Mouse (Mus musculus) small intestine, adult 2 months (tissue): ENCODE measurements around the gene Cdh10. TPM values are rescaled to one million over a fixed set of nuclear protein-coding genes. Genes with fewer than 3 reads are reported as not detected.

Experiments used
- H3K27ac ChIP-seq: fragments of 200-500 bp; 2 replicates; pipeline ENCODE4 v1.5.1; 2012; ENCODE audit warnings: low read depth, low read length, control low read depth, inconsistent platforms; ENCODE audit not compliant: insufficient read depth
- H3K27me3 ChIP-seq: fragments of 200-500 bp; 2 replicates; pipeline ENCODE4 v1.6.1; 2012; ENCODE audit warnings: mild to moderate bottlenecking, moderate library complexity, low read length, inconsistent platforms; ENCODE audit not compliant: control insufficient read depth, insufficient read depth
- H3K36me3 ChIP-seq: fragments of 200-500 bp; 2 replicates; pipeline ENCODE4 v1.6.1; 2012; ENCODE audit warnings: mild to moderate bottlenecking, low read length, control low read depth, inconsistent platforms; ENCODE audit not compliant: control insufficient read depth, insufficient read depth
- H3K4me1 ChIP-seq: fragments of 200-500 bp; 2 replicates; pipeline ENCODE4 v1.6.1; 2012; ENCODE audit warnings: low read length, inconsistent platforms, mixed read lengths; ENCODE audit not compliant: control insufficient read depth, insufficient read depth, insufficient read length
- H3K4me3 ChIP-seq: fragments of 200-500 bp; 2 replicates; pipeline ENCODE4 v1.5.1; 2012; ENCODE audit warnings: low read depth, mild to moderate bottlenecking, control low read depth, inconsistent platforms, low read length, moderate library complexity
- CTCF ChIP-seq: fragments of 200-500 bp; IDR thresholded peaks from 2 replicates; pipeline ENCODE4 v1.5.1; 2012; ENCODE audit warnings: low read depth, mild to moderate bottlenecking, control low read depth, inconsistent platforms, low read length, moderate library complexity, mixed read lengths; ENCODE audit not compliant: insufficient replicate concordance, insufficient read length; ENCODE audit errors: extremely low read depth
- POLR2A ChIP-seq: fragments of 200-500 bp; IDR thresholded peaks from 2 replicates; pipeline ENCODE4 v1.6.1; 2012; ENCODE audit warnings: low read depth, mild to moderate bottlenecking, control low read depth, inconsistent platforms, low read length, moderate library complexity
- WGBS: fragments of 180-500 bp; shearing (Covaris S2); methylation state at CpG from one replicate; pipeline ENCODE4 v1.1.7; 2018; 5-methylcytosine and 5-hydroxymethylcytosine counted together
- polyA plus RNA-seq: library from polyadenylated mRNA; depleted of rRNA; stranded (reverse); fragments of >200 nt; gene quantifications from 2 replicates; pipeline ENCODE4 v1.2.3, GENCODE M21; 2012

Cdh10 gene
- polyA plus RNA-seq, 1 experiment, result not detected

- Histone ChIP-seq H3K36me3 (no peaks in the 10 kb centered on the region), H3K27me3 (no peaks in the 10 kb centered on the region), H3K4me3 (no peak overlapping the region), H3K4me1 (no peaks in the 10 kb centered on the region), H3K27ac (no peak overlapping the region)
- 89% methylated on average over 8 of the region's 8 CpGs for WGBS
- no peak for TF ChIP-seq CTCF
- TF ChIP-seq POLR2A, result no peak
Measured at GRCm38 (mm10) chr15:18890358-18890757, 71.6 kb downstream of the Cdh10 start.

DNA sequence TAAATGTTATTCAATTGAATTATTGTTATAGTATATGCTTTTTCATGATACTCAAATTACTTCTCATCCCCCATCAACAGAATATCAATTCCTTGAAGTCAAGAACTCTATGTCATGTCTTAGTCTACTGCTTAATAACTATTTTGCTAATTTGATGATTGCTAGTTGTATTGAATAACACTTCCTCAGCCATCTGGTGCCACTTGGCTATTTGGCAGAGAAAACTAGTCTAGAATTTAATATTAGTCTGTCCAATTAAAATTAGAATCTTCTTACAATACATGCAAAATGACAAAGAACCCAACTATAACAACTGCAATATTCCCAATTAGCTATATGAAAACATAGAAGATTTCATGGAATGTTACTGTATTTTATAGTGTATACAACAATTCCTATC is 82.0 kb downstream of the Cdh10 start:
- TF ChIP-seq CTCF (no peak), POLR2A (no peak)
- H3K4me3 ChIP-seq, result no peak overlapping the region
- H3K4me1 ChIP-seq, result no peaks in the 10 kb centered on the region

DNA sequence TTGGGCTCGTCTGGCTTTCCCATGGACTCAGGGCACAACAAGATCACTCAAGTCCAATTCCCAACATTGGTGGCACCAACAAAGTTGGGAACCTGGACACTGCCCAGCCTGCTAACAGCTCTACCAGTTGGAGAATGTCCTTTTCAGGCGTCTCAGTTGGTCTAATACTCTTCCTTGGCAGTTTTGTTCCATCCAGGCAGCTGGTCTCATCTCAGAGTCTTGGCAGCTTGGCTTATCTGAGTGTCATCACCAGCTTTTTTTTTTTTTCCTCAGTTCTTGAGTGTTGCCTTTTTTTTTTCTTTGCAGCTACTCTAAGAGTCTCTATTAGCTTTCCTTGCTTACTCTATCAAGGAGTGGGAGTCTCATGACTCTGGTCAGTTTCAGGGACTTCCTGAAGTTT is 85.4 kb downstream of the Cdh10 start:
- WGBS, result 82% methylated on average over 2 of the region's 2 CpGs
- H3K4me3 ChIP-seq, result no peak overlapping the region
- no peaks in the 10 kb centered on the region for H3K27me3 ChIP-seq
- no peaks in the 10 kb centered on the region for H3K4me1 ChIP-seq
- H3K36me3 ChIP-seq, result no peaks in the 10 kb centered on the region
- no peak overlapping the region for H3K27ac ChIP-seq
- TF ChIP-seq CTCF (no peak), POLR2A (no peak)

More for the DNA sequence above, 82.0 kb downstream of the Cdh10 start:
- no peaks in the 10 kb centered on the region for H3K27me3 ChIP-seq
- H3K27ac ChIP-seq, result no peak overlapping the region
- no peaks in the 10 kb centered on the region for H3K36me3 ChIP-seq

DNA sequence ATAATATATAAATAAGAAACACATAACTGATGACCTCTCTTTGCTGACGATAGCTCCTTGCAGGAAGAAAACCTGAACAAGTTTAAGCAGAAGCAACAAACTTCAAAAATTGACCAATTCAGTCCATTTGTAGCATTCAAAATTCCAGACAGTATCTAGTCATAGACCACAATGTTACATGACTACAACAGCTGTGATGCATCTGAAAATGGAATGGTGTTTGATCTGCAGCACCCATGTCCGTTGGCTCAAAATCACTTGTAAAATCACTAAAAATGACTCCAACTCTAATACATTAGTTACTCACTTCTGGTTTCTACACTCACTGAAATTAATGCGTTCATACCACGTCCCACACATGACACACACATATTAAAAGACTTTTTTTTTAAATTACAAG is 91.9 kb downstream of the Cdh10 start:
- Histone ChIP-seq H3K27me3 (no peaks in the 10 kb centered on the region), H3K4me3 (no peak overlapping the region), H3K36me3 (no peaks in the 10 kb centered on the region), H3K27ac (no peak overlapping the region), H3K4me1 (no peaks in the 10 kb centered on the region)
- 76% methylated on average over 4 of the region's 4 CpGs for WGBS
- TF ChIP-seq POLR2A (no peak), CTCF (no peak)

DNA sequence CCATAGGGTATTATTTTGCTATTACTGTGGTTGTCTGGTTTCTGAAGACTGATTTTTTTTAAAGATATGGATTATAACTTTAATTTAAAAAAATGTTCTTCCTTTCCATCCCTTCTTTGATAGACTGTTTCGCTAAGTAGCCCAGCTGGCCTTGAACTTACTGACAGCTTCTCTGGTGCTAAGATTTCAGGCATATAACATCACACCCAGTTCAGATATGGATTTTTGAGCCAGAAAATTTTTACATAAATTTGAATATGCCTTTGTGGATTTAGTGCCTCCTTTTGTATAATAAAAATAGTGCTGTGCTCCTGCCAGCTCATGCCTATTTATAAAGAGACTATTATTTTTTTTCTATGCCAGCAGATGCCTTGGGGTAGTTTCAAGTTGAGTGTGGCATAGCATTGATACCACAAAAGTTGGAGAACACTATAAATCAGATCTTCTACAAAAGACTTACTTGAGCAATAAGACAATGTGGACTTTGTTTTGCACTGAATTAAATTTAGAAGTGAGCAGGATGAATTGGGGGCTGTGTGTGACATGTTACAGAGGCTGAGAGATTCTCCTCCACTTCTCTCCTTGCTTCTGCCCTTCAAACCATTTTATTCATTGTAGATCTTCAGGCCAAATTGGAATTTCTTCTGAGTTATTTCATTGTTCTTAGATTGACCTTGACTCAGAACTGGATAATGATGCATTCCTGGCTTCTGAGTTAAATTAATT is 106.8 kb downstream of the Cdh10 start:
- Histone ChIP-seq H3K27me3 (no peaks in the 10 kb centered on the region), H3K4me3 (no peak overlapping the region), H3K27ac (no peak overlapping the region), H3K4me1 (no peaks in the 10 kb centered on the region), H3K36me3 (no peaks in the 10 kb centered on the region)
- no peak for TF ChIP-seq POLR2A
- no peak for TF ChIP-seq CTCF
- 58% methylated on average over 1 of the region's 1 CpGs for WGBS

- TF ChIP-seq CTCF, result no peak
- no peak for TF ChIP-seq POLR2A
- no peaks in the 10 kb centered on the region for H3K36me3 ChIP-seq
- no peaks in the 10 kb centered on the region for H3K27me3 ChIP-seq
- H3K4me3 ChIP-seq, result no peak overlapping the region
- H3K4me1 ChIP-seq, result no peaks in the 10 kb centered on the region
- H3K27ac ChIP-seq, result no peak overlapping the region
- WGBS, result 87% methylated on average over 2 of the region's 2 CpGs
Measured at GRCm38 (mm10) chr15:18926964-18927363, 108.2 kb downstream of the Cdh10 start.

GRCm38 (mm10) chr15:18952266-18952665 is 133.5 kb downstream of the Cdh10 start:
- TF ChIP-seq POLR2A (no peak), CTCF (no peak)
- WGBS, result 66% methylated on average over 3 of the region's 3 CpGs
- H3K27me3 ChIP-seq, result no peaks in the 10 kb centered on the region

GRCm38 (mm10) chr15:18975041-18975440 is 156.3 kb downstream of the Cdh10 start:
- Histone ChIP-seq H3K4me3 (no peak overlapping the region), H3K4me1 (no peaks in the 10 kb centered on the region), H3K36me3 (no peaks in the 10 kb centered on the region), H3K27me3 (no peaks in the 10 kb centered on the region), H3K27ac (no peak overlapping the region)
- WGBS, result 42% methylated on average over 5 of the region's 5 CpGs
- TF ChIP-seq POLR2A (no peak), CTCF (no peak)

More at GRCm38 (mm10) chr15:18952266-18952665, 133.5 kb downstream of the Cdh10 start:
- Histone ChIP-seq H3K36me3 (no peaks in the 10 kb centered on the region), H3K27ac (no peak overlapping the region), H3K4me1 (no peaks in the 10 kb centered on the region), H3K4me3 (no peak overlapping the region)
